Mouse (Mus musculus) testis, adult 2 months (tissue): Measurements from ENCODE around the gene Ccdc171. TPM values are rescaled to one million over a fixed set of nuclear protein-coding genes. Genes with fewer than 3 reads are reported as not detected.
"Not testable (repeated sequence)": the region's sequence is repeated elsewhere in the genome, so short reads cannot be mapped to it uniquely, and the experiment has no call there.

Source experiments
- H3K27ac ChIP-seq: fragments of 200-500 bp; 2 replicates; pipeline ENCODE4 v1.5.1; 2012; ENCODE audit warnings: low read depth, low read length; ENCODE audit not compliant: control insufficient read depth, insufficient read depth
- H3K27me3 ChIP-seq: fragments of 200-500 bp; 2 replicates; pipeline ENCODE4 v1.6.1; 2012; ENCODE audit warnings: mild to moderate bottlenecking, low read length, moderate library complexity; ENCODE audit not compliant: control insufficient read depth, insufficient read depth
- H3K36me3 ChIP-seq: fragments of 200-500 bp; 2 replicates; pipeline ENCODE4 v1.6.1; 2012; ENCODE audit warnings: mild to moderate bottlenecking, low read length; ENCODE audit not compliant: control insufficient read depth, insufficient read depth
- H3K4me1 ChIP-seq: fragments of 200-500 bp; 2 replicates; pipeline ENCODE4 v1.6.1; 2012; ENCODE audit warnings: low read length; ENCODE audit not compliant: control insufficient read depth, insufficient read depth
- H3K4me3 ChIP-seq: fragments of 200-500 bp; 2 replicates; pipeline ENCODE4 v1.5.1; 2012; ENCODE audit warnings: low read depth, mild to moderate bottlenecking, low read length, moderate library complexity, mixed read lengths; ENCODE audit not compliant: control insufficient read depth
- CTCF ChIP-seq: fragments of 200-500 bp; IDR thresholded peaks from 2 replicates; pipeline ENCODE4 v1.5.1; 2012; ENCODE audit warnings: low read depth, mild to moderate bottlenecking, inconsistent platforms, low read length, moderate library complexity; ENCODE audit not compliant: control insufficient read depth, insufficient read depth, insufficient replicate concordance
- POLR2A ChIP-seq: fragments of 200-500 bp; IDR thresholded peaks from 2 replicates; pipeline ENCODE4 v1.6.1; 2012; ENCODE audit warnings: low read depth, mild to moderate bottlenecking, inconsistent platforms, low read length, moderate library complexity; ENCODE audit not compliant: control insufficient read depth
- polyA plus RNA-seq: library from polyadenylated mRNA; depleted of rRNA; stranded (reverse); fragments of >200 nt; gene quantifications from 2 replicates; pipeline ENCODE4 v1.2.3, GENCODE M21; 2012; rRNA removed

Gene Ccdc171
- 16.7 and 17.0 TPM in 2 replicates for polyA plus RNA-seq

DNA sequence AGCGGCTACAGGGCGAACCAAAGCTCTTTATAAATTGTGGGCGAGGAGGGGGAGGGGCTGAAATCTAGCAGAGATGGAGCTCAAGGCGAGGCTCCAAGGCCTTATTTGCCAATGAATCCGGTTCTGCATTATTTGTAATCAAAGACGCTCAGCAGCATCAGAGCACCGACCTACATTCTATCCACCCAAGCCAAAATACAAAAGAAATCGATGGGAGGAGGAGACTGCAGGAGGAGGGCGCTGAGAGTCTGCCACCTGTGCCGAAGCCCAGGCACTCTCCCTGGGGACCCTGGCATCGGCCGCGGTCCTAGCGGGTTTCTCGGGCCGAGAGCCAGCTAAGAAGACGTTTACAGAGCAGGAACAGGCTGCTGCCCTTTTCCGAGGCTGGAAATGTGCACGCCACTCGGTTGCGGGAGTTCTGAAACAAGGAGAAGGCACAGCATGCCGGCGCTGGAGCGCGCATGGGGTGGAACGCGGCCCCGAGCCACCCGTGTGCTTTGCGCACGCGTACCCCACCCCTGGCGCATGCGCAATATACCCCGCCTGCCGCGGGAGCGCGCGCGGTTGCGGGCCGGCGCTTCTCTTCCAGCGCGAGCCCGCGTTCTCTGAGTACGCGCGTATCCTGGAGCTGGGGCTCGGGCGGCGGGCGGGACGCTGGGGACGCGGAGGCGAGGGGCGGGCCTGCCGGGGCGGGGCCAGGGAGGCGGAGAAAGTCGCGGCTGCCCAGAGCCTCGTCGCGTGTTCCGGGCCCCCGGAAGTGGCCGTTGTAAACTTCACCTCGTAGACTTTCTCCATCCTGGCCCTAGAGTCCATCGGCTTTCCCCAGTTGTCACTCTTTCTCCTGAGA lies at the start of gene Ccdc171:
Gene Ccdc171, plus strand, starts transcription at position 703 of the 847 bp plus-strand sequence.
- H3K4me1 ChIP-seq: peaks cover 6% of the 10 kb centered on the region
- H3K27me3 ChIP-seq: no peaks in the 10 kb centered on the region

GRCm38 (mm10) chr4:83485250-83485649 lies 40.1 kb upstream of the Ccdc171 start:
- TF ChIP-seq CTCF (no peak), POLR2A (no peak)
- peak overlapping the region; percentile 89 for H3K27ac ChIP-seq
- peaks cover 1% of the 10 kb centered on the region for H3K36me3 ChIP-seq
- peaks cover 2% of the 10 kb centered on the region; the same call in 1 of the 2 replicates for H3K4me1 ChIP-seq
- peak overlapping the region; percentile 97 for H3K4me3 ChIP-seq
- H3K27me3 ChIP-seq: no peaks in the 10 kb centered on the region

More for the DNA sequence above, at the start of gene Ccdc171:
- TF ChIP-seq CTCF (no peak), POLR2A (peak; percentile 87)
- Histone ChIP-seq H3K4me3 (peak within 1 kb of the TSS; percentile 100), H3K27ac (peak within 1 kb of the TSS; percentile 99), H3K36me3 (no peaks in the 10 kb centered on the region)

GRCm38 (mm10) chr4:83485735-83486116 lies 39.6 kb upstream of the Ccdc171 start:
- no peaks in the 10 kb centered on the region for H3K27me3 ChIP-seq

GRCm38 (mm10) chr4:83486117-83486901 lies 39.0 kb upstream of the Ccdc171 start, which contains the start of gene Psip1:
Psip1 (minus strand) TSS chr4:83486459.
- H3K4me1 ChIP-seq: peaks cover 2% of the 10 kb centered on the region; the same call in 1 of the 2 replicates
- H3K4me3 ChIP-seq: peak within 1 kb of the TSS; percentile 97
- TF ChIP-seq CTCF (no peak), POLR2A (peak; percentile 75)
- H3K27me3 ChIP-seq: no peaks in the 10 kb centered on the region
- H3K36me3 ChIP-seq: peaks cover 1% of the 10 kb centered on the region; the same call in 1 of the 2 replicates
- H3K27ac ChIP-seq: peak within 1 kb of the TSS; percentile 89

More at GRCm38 (mm10) chr4:83485735-83486116, 39.6 kb upstream of the Ccdc171 start:
- Histone ChIP-seq H3K4me1 (peaks cover 2% of the 10 kb centered on the region; the same call in 1 of the 2 replicates), H3K4me3 (peak overlapping the region; percentile 97), H3K27ac (peak overlapping the region; percentile 89), H3K36me3 (peaks cover 1% of the 10 kb centered on the region)
- TF ChIP-seq POLR2A (peak; percentile 41; the same call in 1 of the 2 replicates), CTCF (no peak)

GRCm38 (mm10) chr4:83489121-83489520 lies 36.2 kb upstream of the Ccdc171 start:
- Histone ChIP-seq H3K36me3 (no peaks in the 10 kb centered on the region; the same call in 1 of the 2 replicates), H3K4me1 (peaks cover under 1% of the 10 kb centered on the region; the same call in 1 of the 2 replicates), H3K4me3 (no peak overlapping the region), H3K27me3 (no peaks in the 10 kb centered on the region), H3K27ac (no peak overlapping the region)
- TF ChIP-seq POLR2A (no peak), CTCF (no peak)

GRCm38 (mm10) chr4:83493112-83493511 lies 32.2 kb upstream of the Ccdc171 start:
- TF ChIP-seq POLR2A: no peak
- no peak for TF ChIP-seq CTCF
- Histone ChIP-seq H3K4me1 (no peaks in the 10 kb centered on the region), H3K4me3 (no peak overlapping the region), H3K27ac (no peak overlapping the region), H3K27me3 (no peaks in the 10 kb centered on the region), H3K36me3 (no peaks in the 10 kb centered on the region)

DNA sequence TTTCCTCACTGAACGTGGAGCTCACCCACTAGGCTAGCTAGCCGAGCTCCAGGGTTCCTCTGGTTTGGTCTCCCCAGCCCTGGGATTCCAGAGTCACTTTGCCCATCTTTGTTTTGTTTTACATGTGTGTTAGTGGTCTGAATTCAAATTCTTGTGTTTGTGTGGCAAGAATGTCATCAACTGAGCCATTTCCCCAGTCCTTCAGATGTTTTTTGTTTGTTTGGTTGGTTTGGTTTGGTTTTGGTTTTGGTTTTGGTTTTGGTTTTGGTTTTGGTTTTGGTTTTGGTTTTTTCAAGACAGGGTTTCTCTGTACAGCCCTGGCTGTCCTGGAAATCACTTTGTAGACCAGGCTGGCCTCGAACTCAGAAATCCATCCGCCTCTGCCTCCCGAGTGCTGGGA lies 28.3 kb upstream of the Ccdc171 start:
- H3K27ac ChIP-seq, H3K4me1 ChIP-seq, H3K36me3 ChIP-seq, H3K4me3 ChIP-seq, H3K27me3 ChIP-seq: not testable (repeated sequence)
